Mouse (Mus musculus) cerebellum, adult (tissue): ENCODE measurements at regions not wholly inside any gene's neighbourhood (a gene's known extent, or its start where the extent isn't known, plus 50 kb on each side); places are given as distances from the start of the nearest gene placed in this dataset.
"Not testable (repeated sequence)": the region's sequence is repeated elsewhere in the genome, so short reads cannot be mapped to it uniquely, and the experiment has no call there.

Source experiments
- ATAC-seq: cut with Nextera tagmentation; 2 replicates; pipeline ENCODE4 v1.9.2; 2017; ENCODE audit warnings: mild to moderate bottlenecking, moderate library complexity, mixed read lengths; ENCODE audit not compliant: insufficient number of reproducible peaks, low FRiP score, low TSS enrichment

DNA sequence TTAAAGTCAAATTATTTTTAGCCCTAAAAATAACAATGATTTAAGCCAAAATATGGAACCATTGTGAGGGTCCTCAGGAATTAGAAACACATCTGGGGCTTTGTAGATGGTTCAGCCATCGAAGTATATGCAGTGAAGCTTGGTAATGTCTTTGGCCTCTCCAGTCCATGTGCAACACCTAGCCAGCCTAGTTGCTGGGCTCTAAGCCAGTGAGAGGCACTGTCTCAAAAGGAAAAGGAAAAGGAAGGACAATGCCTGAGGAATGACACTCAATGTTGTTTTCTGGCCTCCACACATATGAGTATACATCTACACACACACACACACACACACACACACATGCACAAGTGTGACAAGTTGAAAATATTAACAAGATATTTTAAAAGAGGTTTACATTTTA is 124.8 kb upstream of the Emcn start:
- no peak for ATAC-seq

DNA sequence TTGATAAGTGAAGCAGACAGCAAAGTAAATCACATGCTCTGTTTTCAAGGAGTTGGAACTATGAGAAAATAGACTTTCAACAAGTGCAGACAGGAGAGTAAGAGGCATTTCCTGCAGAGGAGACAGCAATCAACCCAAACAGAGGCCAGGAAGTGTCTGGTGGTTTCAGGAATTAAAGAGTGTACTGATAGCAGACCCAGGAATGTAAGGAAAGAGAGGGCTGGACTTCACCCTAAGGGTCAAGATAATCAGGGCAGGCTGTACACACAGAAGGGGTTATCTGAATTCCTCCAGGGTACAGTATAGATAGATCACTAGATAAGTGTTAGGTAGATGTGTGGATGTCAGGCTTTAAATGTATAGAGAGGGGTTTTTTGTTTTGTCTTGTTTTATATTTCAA is 123.6 kb upstream of the Emcn start:
- no peak for ATAC-seq

GRCm38 (mm10) chr3:137217926-137218325 is 122.9 kb upstream of the Emcn start:
- ATAC-seq, result no peak

GRCm38 (mm10) chr3:137226151-137226550 is 114.7 kb upstream of the Emcn start:
- ATAC-seq, result no peak

DNA sequence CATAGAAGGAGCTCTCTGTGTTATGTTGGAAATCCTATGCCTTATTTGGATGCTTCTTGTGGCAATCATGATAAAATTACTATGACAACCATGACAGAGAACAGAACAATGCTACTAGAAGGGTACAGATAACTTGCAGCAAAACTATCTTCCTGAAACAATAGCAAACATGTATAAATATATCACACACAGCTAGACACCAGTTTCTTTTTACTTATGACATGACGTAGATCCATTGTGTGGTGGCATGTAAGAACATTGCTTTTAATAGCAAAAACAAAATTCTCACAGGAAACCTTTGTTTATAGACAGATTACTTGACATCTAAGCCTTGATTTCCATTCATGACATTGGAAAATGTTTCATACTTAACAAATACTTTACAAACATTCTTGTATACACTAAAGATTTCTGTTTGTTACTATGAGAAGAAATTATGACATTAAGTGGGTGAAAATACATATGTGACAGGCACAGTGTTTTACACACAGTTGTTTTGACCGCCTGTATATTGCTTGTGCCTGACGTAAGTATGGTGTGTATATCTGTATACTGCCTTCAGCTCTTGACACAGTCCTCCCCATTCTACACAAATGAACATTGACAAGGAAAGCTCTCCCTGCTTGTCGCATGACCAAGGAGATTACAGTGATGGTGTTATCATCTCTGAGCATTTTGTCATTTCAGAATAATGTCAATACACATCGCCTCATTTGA is 113.6 kb upstream of the Emcn start:
- no peak for ATAC-seq

- no peak for ATAC-seq
These were observed 112.5 kb upstream of the Emcn start for GRCm38 (mm10) chr3:137228416-137228815.

- no peak for ATAC-seq
These were observed 98.0 kb upstream of the Emcn start for GRCm38 (mm10) chr3:137242877-137243276.

- no peak for ATAC-seq
These were observed 77.0 kb upstream of the Emcn start for GRCm38 (mm10) chr3:137263907-137264306.

DNA sequence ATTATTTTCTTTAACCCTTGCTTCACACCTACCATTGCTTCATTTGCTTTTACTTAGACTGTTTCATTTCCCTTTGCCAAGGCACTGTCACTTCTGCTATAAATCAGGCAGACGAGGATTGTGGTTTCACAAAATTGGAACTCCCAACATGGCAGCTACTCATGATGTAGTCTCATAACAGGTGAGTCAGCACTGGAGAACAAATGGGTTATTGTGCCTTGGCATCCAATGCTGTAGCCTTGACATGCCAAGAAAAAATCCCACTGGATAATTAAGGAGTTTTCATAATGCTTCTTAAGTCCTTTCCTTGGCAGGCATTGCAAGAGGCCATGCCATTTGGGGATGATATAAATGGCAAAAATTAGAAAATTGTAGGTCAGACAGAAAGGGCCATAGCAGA is 73.1 kb upstream of the Emcn start:
- ATAC-seq, result peak; percentile 72

GRCm38 (mm10) chr3:137275444-137275843 is 65.4 kb upstream of the Emcn start:
- ATAC-seq, result no peak

GRCm38 (mm10) chr3:137279284-137279683 is 61.6 kb upstream of the Emcn start:
- ATAC-seq, result no peak

DNA sequence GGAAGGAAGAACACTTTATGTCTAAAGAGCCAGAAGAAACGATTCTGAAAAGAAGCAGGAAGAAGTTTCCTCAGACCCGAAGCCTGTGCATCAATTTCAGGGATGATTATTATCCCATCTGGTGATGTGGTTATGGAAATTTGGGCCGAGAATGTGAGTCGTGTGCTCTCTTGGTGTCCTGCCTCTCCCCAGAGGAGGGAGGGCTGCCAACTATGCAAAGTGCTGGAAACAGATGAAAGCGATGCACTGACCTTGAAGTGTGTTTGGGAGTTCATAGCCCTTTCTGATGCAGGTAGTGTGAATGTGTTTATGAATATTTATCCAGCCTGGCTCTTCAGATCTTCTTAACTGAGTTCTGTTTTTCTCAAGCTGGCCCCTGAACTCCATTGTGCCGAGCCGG is 59.8 kb upstream of the Emcn start:
- no peak for ATAC-seq

- not testable (repeated sequence) for ATAC-seq
These were observed 53.3 kb upstream of the Emcn start for GRCm38 (mm10) chr3:137287558-137287957.

DNA sequence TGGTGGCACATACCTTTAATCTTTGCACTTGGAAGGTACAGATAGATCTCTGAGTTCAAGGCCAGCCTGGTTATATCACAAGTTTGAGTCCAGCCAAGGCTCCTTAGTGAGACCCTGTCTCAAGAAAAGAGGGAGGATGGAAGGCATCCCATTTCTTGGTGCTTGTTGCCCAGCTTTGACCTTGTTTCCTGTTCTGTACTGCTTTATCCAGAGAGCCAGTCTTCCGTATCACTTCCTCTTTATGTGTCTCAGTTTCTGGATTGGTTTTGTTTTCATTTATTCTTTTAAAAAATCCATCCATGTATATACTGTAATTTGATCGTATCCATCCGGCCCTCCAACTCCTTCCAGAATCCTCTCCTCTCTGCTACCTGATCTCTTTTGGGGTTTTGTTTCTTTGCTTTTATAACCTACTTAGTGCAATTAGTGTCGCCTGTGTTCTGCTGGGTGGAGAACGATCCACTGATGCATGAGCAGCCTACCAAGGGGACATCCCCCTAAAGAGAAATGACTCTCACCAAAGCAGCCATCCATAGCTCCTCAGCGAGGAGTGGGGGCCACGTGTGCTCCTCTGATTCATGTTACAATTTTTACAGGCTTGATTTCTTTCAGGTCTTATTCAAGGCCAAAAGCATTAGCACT is 52.4 kb upstream of the Emcn start:
- no peak for ATAC-seq

DNA sequence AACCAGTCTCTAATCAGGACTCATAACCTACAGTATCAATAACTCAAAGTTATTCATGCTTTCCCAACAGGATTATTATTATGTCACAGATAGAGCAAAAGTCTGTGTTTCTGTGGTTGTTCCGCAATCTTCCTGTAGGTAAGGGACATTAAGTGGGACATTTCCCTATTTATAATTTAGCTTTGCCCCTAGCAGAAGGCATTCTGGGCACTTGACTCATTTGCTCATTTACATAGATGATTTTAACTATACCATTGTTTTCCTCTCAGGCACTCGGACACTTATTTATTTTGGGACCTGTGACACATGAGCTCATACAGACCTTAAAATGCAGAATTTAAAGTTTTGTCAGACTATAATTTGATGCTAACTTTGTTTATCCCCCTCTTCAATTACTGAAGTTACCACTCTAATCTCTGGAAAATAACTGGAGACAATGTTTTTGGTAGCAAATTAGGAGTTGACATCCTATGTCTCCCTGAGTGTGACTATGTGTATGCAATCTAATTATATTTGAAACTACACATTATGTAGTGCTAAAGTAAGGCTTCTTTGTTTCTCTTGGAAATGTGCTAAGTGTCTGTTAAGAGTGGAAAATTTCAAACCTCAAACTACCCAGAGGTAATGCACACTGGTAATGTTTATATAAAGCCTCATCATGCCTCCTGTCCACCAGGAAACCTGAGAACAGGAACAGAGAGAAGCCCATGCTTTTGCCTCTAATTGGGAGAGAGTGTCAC is 51.8 kb upstream of the Emcn start:
- ATAC-seq, result no peak

GRCm38 (mm10) chr3:137289683-137289984 is 51.2 kb upstream of the Emcn start:
- ATAC-seq, result no peak
